Mouse (Mus musculus): ENCODE measurements around the gene Tomm40. TPM values are rescaled to one million over a fixed set of nuclear protein-coding genes. Genes with fewer than 3 reads are reported as not detected.

Gene Tomm40
- polyA plus RNA-seq, 1 experiment from 2014 or later: 98.0 TPM

- H3K36me3 ChIP-seq (ENCODE audit: control insufficient read depth, insufficient read depth, low read length): peaks cover 37% of the 10 kb centered on the region
- no peak overlapping the region for H3K4me2 ChIP-seq (replicated peaks; ENCODE audit: low read depth)
- no peaks in the 10 kb centered on the region for H3K9me3 ChIP-seq (ENCODE audit: control insufficient read depth, low read length)
- no peaks in the 10 kb centered on the region for H3K4me1 ChIP-seq (replicated peaks; ENCODE audit: control insufficient read depth, insufficient read depth)
- no peak for TF ChIP-seq CTCF (IDR thresholded peaks at IDR 0.05; ENCODE audit: low read depth)
- TF ChIP-seq EP300 (optimal IDR thresholded peaks at IDR 0.05): no peak
- ATAC-seq (ENCODE audit: low FRiP score, low TSS enrichment) (no peak), DNase-seq (ENCODE audit: low spot score) (no peak)
- no peaks in the 10 kb centered on the region for H3K27me3 ChIP-seq (ENCODE audit: control insufficient read depth, insufficient read depth, low read length)
- no peak overlapping the region for H3K27ac ChIP-seq (replicated peaks)
- H3K4me3 ChIP-seq (ENCODE audit: low read depth, low read length): no peak overlapping the region
- no peak overlapping the region for H3K9ac ChIP-seq (ENCODE audit: low read length)
- 82% methylated on average over 10 of the region's 10 CpGs for WGBS
These were observed 19.0 kb upstream of the Tomm40 start for GRCm38 (mm10) chr7:19734178-19734666.

- Histone ChIP-seq H3K9ac (ENCODE audit: low read length) (no peak overlapping the region), H3K36me3 (ENCODE audit: control insufficient read depth, insufficient read depth, low read length) (peaks cover 39% of the 10 kb centered on the region), H3K9me3 (ENCODE audit: control insufficient read depth, low read length) (0 out of 2 replicates have a peak, but pooled peaks cover 3% of the 10 kb centered on the region), H3K27ac (replicated peaks) (no peak overlapping the region), H3K27me3 (ENCODE audit: control insufficient read depth, insufficient read depth, low read length) (no peaks in the 10 kb centered on the region), H3K4me1 (replicated peaks; ENCODE audit: control insufficient read depth, insufficient read depth) (no peaks in the 10 kb centered on the region), H3K4me3 (ENCODE audit: low read depth, low read length) (no peak overlapping the region), H3K4me2 (replicated peaks; ENCODE audit: low read depth) (no peak overlapping the region)
- DNase-seq (ENCODE audit: low spot score): no peak
- no peak for TF ChIP-seq EP300 (optimal IDR thresholded peaks at IDR 0.05)
- no peak for TF ChIP-seq CTCF (IDR thresholded peaks at IDR 0.05; ENCODE audit: low read depth)
- 91% methylated on average over 4 of the region's 4 CpGs for WGBS
- no peak for ATAC-seq (ENCODE audit: low FRiP score, low TSS enrichment)
These were observed 11.3 kb upstream of the Tomm40 start for GRCm38 (mm10) chr7:19726541-19726940.

GRCm38 (mm10) chr7:19724167-19724566 is 8.9 kb upstream of the Tomm40 start:
- no peak overlapping the region for H3K9ac ChIP-seq (ENCODE audit: low read length)
- H3K4me1 ChIP-seq (replicated peaks; ENCODE audit: control insufficient read depth, insufficient read depth): no peaks in the 10 kb centered on the region
- no peak for TF ChIP-seq CTCF (IDR thresholded peaks at IDR 0.05; ENCODE audit: low read depth)
- TF ChIP-seq EP300 (optimal IDR thresholded peaks at IDR 0.05): no peak
- H3K4me2 ChIP-seq (replicated peaks; ENCODE audit: low read depth): no peak overlapping the region
- peaks cover 6% of the 10 kb centered on the region; the same call in 1 of the 2 replicates for H3K9me3 ChIP-seq (ENCODE audit: control insufficient read depth, low read length)
- WGBS: 66% methylated on average over 12 of the region's 12 CpGs
- DNase-seq (ENCODE audit: low spot score) (peak; percentile 86), ATAC-seq (ENCODE audit: low FRiP score, low TSS enrichment) (peak; percentile 68)
- H3K27me3 ChIP-seq (ENCODE audit: control insufficient read depth, insufficient read depth, low read length): no peaks in the 10 kb centered on the region
- peaks cover 25% of the 10 kb centered on the region for H3K36me3 ChIP-seq (ENCODE audit: control insufficient read depth, insufficient read depth, low read length)
- peak overlapping the region; percentile 40 for H3K27ac ChIP-seq (replicated peaks)
- H3K4me3 ChIP-seq (ENCODE audit: low read depth, low read length): no peak overlapping the region

GRCm38 (mm10) chr7:19722754-19723195 is 7.5 kb upstream of the Tomm40 start:
- H3K4me3 ChIP-seq (ENCODE audit: low read depth, low read length): no peak overlapping the region
- H3K4me1 ChIP-seq (replicated peaks; ENCODE audit: control insufficient read depth, insufficient read depth): no peaks in the 10 kb centered on the region
- ATAC-seq (ENCODE audit: low FRiP score, low TSS enrichment) (peak; percentile 18; the same call in 1 of the 2 replicates), DNase-seq (ENCODE audit: low spot score) (no peak)
- no peaks in the 10 kb centered on the region for H3K27me3 ChIP-seq (ENCODE audit: control insufficient read depth, insufficient read depth, low read length)
- no peak overlapping the region for H3K4me2 ChIP-seq (replicated peaks; ENCODE audit: low read depth)
- 91% methylated on average over 6 of the region's 6 CpGs for WGBS
- H3K9ac ChIP-seq (ENCODE audit: low read length): no peak overlapping the region
- peaks cover 6% of the 10 kb centered on the region; the same call in 1 of the 2 replicates for H3K9me3 ChIP-seq (ENCODE audit: control insufficient read depth, low read length)
- no peak overlapping the region for H3K27ac ChIP-seq (replicated peaks)
- TF ChIP-seq CTCF (IDR thresholded peaks at IDR 0.05; ENCODE audit: low read depth) (no peak), EP300 (optimal IDR thresholded peaks at IDR 0.05) (no peak)
- H3K36me3 ChIP-seq (ENCODE audit: control insufficient read depth, insufficient read depth, low read length): peaks cover 21% of the 10 kb centered on the region

GRCm38 (mm10) chr7:19719200-19719599 is 4.0 kb upstream of the Tomm40 start:
- DNase-seq (ENCODE audit: low spot score) (no peak), ATAC-seq (ENCODE audit: low FRiP score, low TSS enrichment) (no peak)
- Histone ChIP-seq H3K4me3 (ENCODE audit: low read depth, low read length) (no peak overlapping the region), H3K36me3 (ENCODE audit: control insufficient read depth, insufficient read depth, low read length) (peaks cover 6% of the 10 kb centered on the region), H3K9ac (ENCODE audit: low read length) (no peak overlapping the region), H3K4me1 (replicated peaks; ENCODE audit: control insufficient read depth, insufficient read depth) (no peaks in the 10 kb centered on the region; the same call in 1 of the 2 replicates), H3K4me2 (replicated peaks; ENCODE audit: low read depth) (no peak overlapping the region), H3K27ac (replicated peaks) (no peak overlapping the region), H3K9me3 (ENCODE audit: control insufficient read depth, low read length) (peaks cover 6% of the 10 kb centered on the region; the same call in 1 of the 2 replicates), H3K27me3 (ENCODE audit: control insufficient read depth, insufficient read depth, low read length) (no peaks in the 10 kb centered on the region)
- TF ChIP-seq EP300 (optimal IDR thresholded peaks at IDR 0.05) (no peak), CTCF (IDR thresholded peaks at IDR 0.05; ENCODE audit: low read depth) (no peak)
- 92% methylated on average over 4 of the region's 4 CpGs for WGBS

GRCm38 (mm10) chr7:19718297-19718952 is 3.2 kb upstream of the Tomm40 start:
- TF ChIP-seq CTCF (IDR thresholded peaks at IDR 0.05; ENCODE audit: low read depth) (no peak), EP300 (optimal IDR thresholded peaks at IDR 0.05) (no peak)
- 91% methylated on average over 5 of the region's 5 CpGs for WGBS

More at GRCm38 (mm10) chr7:19718297-19718952, 3.2 kb upstream of the Tomm40 start:
- Histone ChIP-seq H3K27ac (replicated peaks) (no peak overlapping the region), H3K4me3 (ENCODE audit: low read depth, low read length) (no peak overlapping the region), H3K9me3 (ENCODE audit: control insufficient read depth, low read length) (peaks cover 6% of the 10 kb centered on the region; the same call in 1 of the 2 replicates), H3K9ac (ENCODE audit: low read length) (no peak overlapping the region), H3K4me1 (replicated peaks; ENCODE audit: control insufficient read depth, insufficient read depth) (no peaks in the 10 kb centered on the region; the same call in 1 of the 2 replicates), H3K36me3 (ENCODE audit: control insufficient read depth, insufficient read depth, low read length) (peaks cover 6% of the 10 kb centered on the region), H3K27me3 (ENCODE audit: control insufficient read depth, insufficient read depth, low read length) (no peaks in the 10 kb centered on the region), H3K4me2 (replicated peaks; ENCODE audit: low read depth) (no peak overlapping the region)
- DNase-seq (ENCODE audit: low spot score) (no peak), ATAC-seq (ENCODE audit: low FRiP score, low TSS enrichment) (no peak)

All from stomach, postnatal 0 days (tissue).